ENCODE assay signal across 8 mouse cellular contexts in genomic region chr10:80917779-80918434, GRCm38 (mm10). TPM values are rescaled to one million over a fixed set of nuclear protein-coding genes. Genes with fewer than 3 reads are reported as not detected.
DNase-seq lines count a peak whose midpoint lies in the region; ATAC-seq lines count a peak whose summit lies in the region.

TSS of gene Lmnb2 (minus strand) at chr10:80918245.

- H3K4me3 ChIP-seq in embryonic facial prominence, embryonic 14.5 days (ENCODE audit: low read depth, low read length), result peak within 1 kb of the TSS; percentile 92
- H3K4me3 ChIP-seq in heart, embryonic 13.5 days, result peak within 1 kb of the TSS; percentile 97
- peak within 1 kb of the TSS; percentile 73 for H3K4me3 ChIP-seq in liver, embryonic 12.5 days
- peak within 1 kb of the TSS; percentile 97 for H3K4me3 ChIP-seq in stomach, embryonic 16.5 days (replicated peaks; ENCODE audit: low read length)

- no peaks in the 10 kb centered on the region for H3K9me3 ChIP-seq in embryonic facial prominence, embryonic 14.5 days (ENCODE audit: control insufficient read depth, low read length)
- no peaks in the 10 kb centered on the region for H3K9me3 ChIP-seq in heart, embryonic 13.5 days
- H3K9me3 ChIP-seq in liver, embryonic 12.5 days (replicated peaks), result no peaks in the 10 kb centered on the region
- no peaks in the 10 kb centered on the region for H3K9me3 ChIP-seq in stomach, embryonic 16.5 days (replicated peaks; ENCODE audit: control insufficient read depth, low read length)

- peak within 1 kb of the TSS; percentile 94 for H3K4me2 ChIP-seq in embryonic facial prominence, embryonic 14.5 days (ENCODE audit: low read depth, low read length)
- H3K4me2 ChIP-seq in heart, embryonic 13.5 days, result peak within 1 kb of the TSS; percentile 98
- H3K4me2 ChIP-seq in liver, embryonic 12.5 days, result peak within 1 kb of the TSS; percentile 88
- peak within 1 kb of the TSS; percentile 95 for H3K4me2 ChIP-seq in stomach, embryonic 16.5 days (ENCODE audit: low read depth, low read length)

- no peaks in the 10 kb centered on the region for H3K27me3 ChIP-seq in embryonic facial prominence, embryonic 14.5 days (replicated peaks; ENCODE audit: control insufficient read depth, insufficient read depth, low read length)
- no peaks in the 10 kb centered on the region for H3K27me3 ChIP-seq in heart, embryonic 13.5 days (replicated peaks)
- peaks cover 34% of the 10 kb centered on the region; the same call in 1 of the 2 replicates for H3K27me3 ChIP-seq in liver, embryonic 12.5 days (replicated peaks)
- no peaks in the 10 kb centered on the region for H3K27me3 ChIP-seq in stomach, embryonic 16.5 days (ENCODE audit: control insufficient read depth, insufficient read depth, low read length)

- peaks cover 23% of the 10 kb centered on the region; the same call in 1 of the 2 replicates for H3K36me3 ChIP-seq in embryonic facial prominence, embryonic 14.5 days (ENCODE audit: control insufficient read depth, insufficient read depth, low read length)
- peaks cover 11% of the 10 kb centered on the region for H3K36me3 ChIP-seq in heart, embryonic 13.5 days
- H3K36me3 ChIP-seq in liver, embryonic 12.5 days, result peaks cover 18% of the 10 kb centered on the region
- H3K36me3 ChIP-seq in stomach, embryonic 16.5 days (ENCODE audit: control insufficient read depth, insufficient read depth, low read length), result no peaks in the 10 kb centered on the region

- under 1% methylated on average over 61 of the region's 61 CpGs for WGBS in embryonic facial prominence, embryonic 14.5 days
- under 1% methylated on average over 61 of the region's 61 CpGs for WGBS in heart, embryonic 13.5 days
- WGBS in liver, embryonic 12.5 days (ENCODE audit: insufficient replicate concordance), result under 1% methylated on average over 61 of the region's 61 CpGs
- under 1% methylated on average over 61 of the region's 61 CpGs for WGBS in stomach, embryonic 16.5 days

- H3K4me1 ChIP-seq in embryonic facial prominence, embryonic 14.5 days (ENCODE audit: control insufficient read depth, insufficient read depth, low read length), result peaks cover 12% of the 10 kb centered on the region
- peaks cover 38% of the 10 kb centered on the region for H3K4me1 ChIP-seq in heart, embryonic 13.5 days
- peaks cover 61% of the 10 kb centered on the region for H3K4me1 ChIP-seq in liver, embryonic 12.5 days
- H3K4me1 ChIP-seq in stomach, embryonic 16.5 days (ENCODE audit: control insufficient read depth, insufficient read depth, low read length), result peaks cover 24% of the 10 kb centered on the region

- peak within 1 kb of the TSS; percentile 77 for H3K27ac ChIP-seq in embryonic facial prominence, embryonic 14.5 days (replicated peaks; ENCODE audit: low read depth, low read length)
- H3K27ac ChIP-seq in heart, embryonic 13.5 days (replicated peaks), result peak within 1 kb of the TSS; percentile 51
- H3K27ac ChIP-seq in liver, embryonic 12.5 days, result peak within 1 kb of the TSS; percentile 72
- peak within 1 kb of the TSS; percentile 79 for H3K27ac ChIP-seq in stomach, embryonic 16.5 days (ENCODE audit: low read length)

- peak; percentile 63 for ATAC-seq in embryonic facial prominence, embryonic 14.5 days (ENCODE audit: low read depth)
- ATAC-seq in heart, embryonic 13.5 days (ENCODE audit: extremely low read depth, insufficient number of reproducible peaks, low FRiP score, low TSS enrichment), result no peak
- ATAC-seq in liver, embryonic 12.5 days, result peak; percentile 42
- ATAC-seq in stomach, embryonic 16.5 days (ENCODE audit: insufficient read depth, low FRiP score), result peak; percentile 38; the same call in 1 of the 2 replicates

- H3K9ac ChIP-seq in embryonic facial prominence, embryonic 14.5 days (ENCODE audit: low read depth, low read length), result peak within 1 kb of the TSS; percentile 85
- H3K9ac ChIP-seq in heart, embryonic 13.5 days, result peak within 1 kb of the TSS; percentile 90
- H3K9ac ChIP-seq in liver, embryonic 12.5 days, result peak within 1 kb of the TSS; percentile 70
- peak within 1 kb of the TSS; percentile 93 for H3K9ac ChIP-seq in stomach, embryonic 16.5 days (ENCODE audit: low read length)

- DNase-seq in CD4-positive helper T cell, adult 2 months (ENCODE audit: low read depth, low spot score), result peak; percentile 75
- DNase-seq in adrenal gland, postnatal 36 days, result peak; percentile 84 to 89
- DNase-seq in embryonic facial prominence, embryonic 14.5 days (ENCODE audit: low spot score), result peak; percentile 91
- DNase-seq in kidney, postnatal 10 days, result peak; percentile 83
- DNase-seq in naive thymus-derived CD4-positive, alpha-beta T cell, adult 2 months (ENCODE audit: low read depth), result peak; percentile 72

RNA-seq across cellular contexts. Expression of gene Lmnb2, which starts in this region (rescaled TPM):
- 10 to 100 TPM; 11.2 to 17.2 TPM for total RNA-seq in adrenal gland, postnatal 36 days (2021)
- 21.6 and 22.9 TPM in 2 replicates for polyA plus RNA-seq in embryonic facial prominence, embryonic 14.5 days (2014; fragmentation: Nextera tagmentation; extraction: Ambion mirVana)
- 24.8 and 26.7 TPM in 2 replicates for polyA plus RNA-seq in heart, embryonic 13.5 days (2015; fragmentation: Nextera tagmentation; extraction: Ambion mirVana)
- 23.1 and 23.6 TPM in 2 replicates for polyA plus RNA-seq in liver, embryonic 12.5 days (2016; fragmentation: Nextera tagmentation; extraction: Ambion mirVana)
- polyA plus RNA-seq in stomach, embryonic 16.5 days (2015; fragmentation: Nextera tagmentation; extraction: Ambion mirVana), result 43.4 and 43.9 TPM in 2 replicates
